Mouse (Mus musculus): Measurements from ENCODE around the gene D430042O09Rik. TPM values are rescaled to one million over a fixed set of nuclear protein-coding genes. Genes with fewer than 3 reads are reported as not detected.

Gene D430042O09Rik
- polyA plus RNA-seq, 1 experiment from 2014 or later: 9.5 TPM

Other genes starting within 250 kb of the D430042O09Rik start
- 114 and 120 TPM in 2 replicates for gene Nsmce1, start 216.3 kb upstream of the D430042O09Rik start, polyA plus RNA-seq (2015; fragmentation: Nextera tagmentation; extraction: Ambion mirVana)
- gene Il4ra, start 155.8 kb upstream of the D430042O09Rik start, polyA plus RNA-seq (2015; fragmentation: Nextera tagmentation; extraction: Ambion mirVana): 2.4 and 2.5 TPM in 2 replicates
- gene Il21r, start 104.5 kb upstream of the D430042O09Rik start, polyA plus RNA-seq (2015; fragmentation: Nextera tagmentation; extraction: Ambion mirVana): 0.22 and 0.37 TPM in 2 replicates
- gene Gtf3c1, start 108 bp upstream of the D430042O09Rik start, polyA plus RNA-seq (2015; fragmentation: Nextera tagmentation; extraction: Ambion mirVana): 40.6 and 42.4 TPM in 2 replicates

Data from forebrain, embryonic 16.5 days (tissue).